Mouse (Mus musculus) cerebellum, adult (tissue): ENCODE measurements around the gene Timp3.

Experiments
- ATAC-seq: cut with Nextera tagmentation; 2 replicates; pipeline ENCODE4 v1.9.2; 2017; ENCODE audit warnings: mild to moderate bottlenecking, moderate library complexity, mixed read lengths; ENCODE audit not compliant: insufficient number of reproducible peaks, low FRiP score, low TSS enrichment

Timp3 gene

GRCm38 (mm10) chr10:86300293-86301116 lies at the start of gene Timp3:
TSS of gene Timp3 (plus strand) at chr10:86300372.
- no peak for ATAC-seq

DNA sequence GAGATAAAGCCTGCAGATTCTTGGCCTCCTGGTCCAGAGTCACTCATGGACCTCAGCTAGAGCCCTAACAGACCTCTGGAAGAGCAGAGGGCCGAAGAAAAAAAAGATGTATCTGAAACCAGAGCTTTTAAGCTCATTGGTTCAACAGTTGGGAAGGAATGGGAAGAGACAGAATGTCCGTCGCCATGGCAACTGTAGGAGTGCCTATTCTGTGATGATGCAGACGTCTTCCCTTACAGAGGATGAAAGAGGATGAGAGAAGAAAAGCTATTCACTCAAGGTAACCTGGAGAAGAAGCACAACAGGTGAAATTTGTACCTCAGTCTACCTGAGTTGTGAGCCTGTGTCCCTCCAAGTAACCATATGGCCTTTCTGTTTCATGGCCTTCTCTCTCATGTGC lies 44.0 kb upstream of the Timp3 start:
- ATAC-seq: no peak

DNA sequence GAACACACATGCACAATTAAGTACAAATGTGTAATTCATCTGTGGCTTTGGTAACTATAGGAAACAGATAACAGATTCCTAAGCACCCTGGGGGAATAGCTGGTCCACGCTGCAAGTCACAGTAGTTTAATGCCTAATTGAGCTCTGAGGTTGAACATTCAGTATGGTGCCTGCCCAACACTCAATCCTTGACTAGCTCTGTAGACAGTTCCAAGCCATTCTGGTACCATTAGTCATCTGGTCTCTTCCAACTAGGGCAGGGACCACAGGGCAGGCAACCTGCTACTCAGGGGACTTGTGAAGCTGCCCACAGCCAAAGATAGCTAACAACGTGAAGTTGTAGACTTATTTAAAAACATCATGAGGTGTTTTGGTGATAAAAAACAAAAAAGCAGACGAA lies 43.1 kb upstream of the Timp3 start:
- ATAC-seq: no peak

DNA sequence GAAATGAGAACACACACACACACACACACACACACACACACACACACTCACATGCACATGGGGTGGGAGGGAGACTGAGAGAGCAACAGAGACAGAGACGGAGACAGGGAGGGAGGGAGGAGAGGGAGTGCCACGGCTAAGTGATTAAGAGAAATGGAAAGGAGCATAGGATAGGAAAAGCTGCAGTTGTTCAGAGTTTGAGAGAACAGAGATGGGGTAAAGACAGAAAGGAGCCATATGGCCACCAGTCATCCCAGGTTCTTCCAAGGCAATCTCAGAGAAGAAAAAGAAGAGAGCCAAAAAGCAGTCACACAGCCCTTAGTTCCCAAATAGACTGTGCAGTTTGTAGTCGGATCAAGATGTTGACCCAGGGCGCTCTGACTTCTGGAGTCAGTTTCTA lies 42.1 kb upstream of the Timp3 start:
- ATAC-seq: no peak

DNA sequence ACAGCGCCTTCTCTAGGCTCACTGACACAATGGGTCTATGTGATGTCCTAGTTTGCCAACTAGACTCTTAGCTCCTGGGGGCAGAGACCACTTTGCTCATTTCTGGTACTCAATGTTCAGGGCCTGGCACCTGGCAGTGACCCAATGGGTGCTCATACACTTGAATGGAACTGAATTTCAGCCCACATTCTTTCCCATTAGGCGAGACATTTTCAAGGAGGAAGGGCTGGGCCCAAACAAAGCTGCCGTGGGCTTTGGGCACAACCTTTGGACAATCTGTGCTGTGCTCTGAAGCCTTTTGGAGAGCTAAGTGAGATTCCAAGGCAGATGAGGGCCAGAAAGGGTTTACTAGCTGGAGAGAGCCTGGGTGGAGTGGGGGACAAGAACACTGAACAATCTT lies 41.2 kb upstream of the Timp3 start:
- ATAC-seq: no peak

DNA sequence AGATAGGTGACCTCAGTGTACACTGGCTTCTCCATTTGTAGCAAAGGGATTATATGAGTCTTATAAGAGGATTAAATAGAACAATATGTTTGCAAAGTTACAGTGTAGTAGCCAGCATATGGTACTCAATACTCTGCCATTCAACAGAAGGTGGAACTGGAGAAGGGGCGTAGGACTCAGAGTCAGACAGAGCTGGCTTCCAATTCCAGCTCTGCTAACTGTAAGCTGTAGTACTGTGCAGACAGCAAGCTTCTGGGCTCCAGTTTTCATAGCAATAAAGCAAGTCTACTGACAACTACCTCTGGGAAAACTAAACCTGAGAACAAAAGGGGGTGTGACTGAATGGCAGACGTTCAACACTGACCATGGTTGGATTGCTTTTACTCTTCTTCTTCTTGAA lies 38.4 kb upstream of the Timp3 start:
- ATAC-seq: no peak

DNA sequence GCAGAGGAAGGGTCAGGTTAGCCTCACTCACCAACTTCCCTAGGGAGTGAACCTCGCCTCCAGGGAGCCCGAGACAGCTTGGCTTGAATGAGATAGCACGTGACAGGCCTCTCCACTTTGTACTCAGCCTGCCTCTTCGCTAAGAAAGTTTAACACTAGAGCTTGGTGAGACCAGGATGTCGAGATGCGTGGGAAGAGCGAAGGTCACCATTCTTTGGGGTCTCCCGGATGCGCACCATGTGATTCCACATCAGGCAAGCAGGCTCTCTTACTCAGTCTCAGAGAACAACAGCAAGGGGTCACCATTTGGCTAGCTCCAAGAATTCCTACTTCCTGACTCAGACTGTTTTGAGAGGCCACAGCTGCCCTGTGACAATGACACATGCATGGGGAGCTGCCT lies 35.6 kb upstream of the Timp3 start:
- no peak for ATAC-seq

DNA sequence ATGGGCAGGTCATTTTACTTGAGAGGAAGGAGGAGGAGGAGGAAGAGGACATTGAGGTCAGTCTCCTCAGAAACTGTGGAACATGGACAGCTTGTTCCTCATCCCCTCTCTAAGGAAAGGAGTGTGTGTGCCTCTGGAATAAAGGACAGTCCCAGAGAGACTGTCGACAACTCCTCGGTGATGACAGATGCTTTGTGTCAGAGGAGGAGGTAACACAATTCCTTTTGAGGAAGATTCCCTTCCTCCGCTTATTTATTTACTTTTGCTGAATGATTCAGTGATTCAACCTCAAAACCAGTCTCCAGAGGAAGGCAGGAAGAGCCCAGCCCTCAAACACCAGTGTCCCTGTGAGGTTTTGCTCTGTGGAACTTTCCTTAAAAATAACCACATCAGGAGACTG lies 29.9 kb upstream of the Timp3 start:
- ATAC-seq: no peak

- ATAC-seq: no peak
Measured at GRCm38 (mm10) chr10:86272826-86273225, 27.3 kb upstream of the Timp3 start.

- ATAC-seq: no peak
Measured at GRCm38 (mm10) chr10:86273410-86274191, 26.6 kb upstream of the Timp3 start.

DNA sequence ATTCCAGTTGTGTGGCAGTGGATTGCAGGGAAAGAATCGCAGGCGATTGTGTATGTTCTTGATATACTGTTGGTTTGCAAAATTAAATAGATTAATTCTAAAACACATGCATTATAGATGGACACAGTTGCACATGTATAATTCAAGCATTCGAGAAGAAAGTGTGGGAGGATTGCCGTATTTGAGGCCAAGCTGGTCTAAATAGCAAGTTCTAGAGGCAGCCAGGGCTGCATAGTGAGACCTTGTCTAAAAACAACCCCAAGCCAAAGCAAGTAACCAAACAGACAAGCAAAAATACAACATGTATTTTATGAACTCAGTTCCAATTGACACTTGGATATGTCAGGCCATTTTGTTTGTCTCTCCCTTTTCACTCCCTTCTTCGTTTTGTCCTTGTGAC lies 24.6 kb upstream of the Timp3 start:
- ATAC-seq: no peak

DNA sequence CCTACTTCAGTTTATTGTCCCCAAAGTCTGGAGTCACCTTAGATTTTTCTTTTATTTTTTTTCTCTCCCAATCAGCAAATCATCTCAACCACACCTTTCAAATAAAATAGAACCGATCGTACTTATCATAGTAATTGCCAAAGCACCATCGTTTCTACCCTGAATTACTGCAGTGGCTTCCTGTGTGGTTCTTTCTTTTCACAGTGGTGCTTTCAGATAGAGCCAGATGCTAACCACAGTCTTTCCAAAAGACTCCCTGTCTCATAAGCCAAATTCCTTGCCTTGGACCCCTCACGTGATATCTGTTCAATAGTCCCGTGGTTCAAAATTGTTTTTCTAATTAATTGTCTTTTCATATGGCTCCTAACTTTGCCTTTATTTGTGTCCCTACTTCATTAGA lies 22.8 kb upstream of the Timp3 start:
- ATAC-seq: no peak

DNA sequence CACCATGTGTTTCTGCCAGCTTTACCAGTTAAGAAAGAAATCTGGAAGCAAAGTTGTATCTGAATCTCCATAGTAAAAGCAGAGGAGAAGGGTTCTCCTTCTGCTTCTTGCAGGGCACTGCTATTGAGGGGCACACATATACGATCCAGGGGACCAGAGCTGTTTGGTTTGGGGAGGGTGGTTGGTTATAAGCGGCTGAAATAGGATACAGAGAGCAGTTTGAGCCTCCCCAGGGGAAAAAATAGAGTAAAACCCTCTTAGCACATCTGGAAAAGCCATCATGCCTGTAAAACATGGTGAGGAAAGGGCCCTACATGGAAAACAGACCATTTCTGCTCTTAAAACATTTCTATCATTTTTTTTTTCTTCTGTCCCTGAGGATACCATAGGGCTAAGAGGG lies 21.7 kb upstream of the Timp3 start:
- ATAC-seq: no peak

DNA sequence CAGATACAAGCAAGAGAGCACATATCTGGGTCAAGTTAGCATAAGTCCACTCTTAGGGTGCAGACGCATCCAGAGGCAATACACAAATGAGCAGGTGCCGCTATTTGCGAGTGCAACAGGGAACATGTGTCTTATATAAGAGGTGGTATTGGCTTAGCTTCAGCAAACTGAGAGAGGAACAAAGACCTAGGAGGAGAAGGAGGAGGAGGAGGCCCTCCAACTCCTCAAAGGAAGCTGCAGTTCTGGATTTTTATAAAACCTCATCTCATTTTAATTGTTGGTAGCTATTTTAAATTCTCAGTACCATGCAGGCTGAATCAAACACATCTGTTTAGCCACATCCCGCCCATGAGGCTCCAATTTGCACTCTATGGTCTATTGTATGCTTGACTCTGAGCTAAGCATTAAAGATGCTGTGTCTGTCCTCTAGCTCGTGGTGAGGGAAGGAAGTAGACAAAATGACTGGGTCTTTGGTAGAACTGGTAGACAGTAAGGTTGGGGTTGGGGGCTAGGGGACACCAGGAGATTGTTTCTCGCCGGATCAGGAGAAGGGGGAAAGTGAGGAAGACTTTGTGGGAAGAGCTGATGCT lies 20.5 kb upstream of the Timp3 start:
- ATAC-seq: no peak

DNA sequence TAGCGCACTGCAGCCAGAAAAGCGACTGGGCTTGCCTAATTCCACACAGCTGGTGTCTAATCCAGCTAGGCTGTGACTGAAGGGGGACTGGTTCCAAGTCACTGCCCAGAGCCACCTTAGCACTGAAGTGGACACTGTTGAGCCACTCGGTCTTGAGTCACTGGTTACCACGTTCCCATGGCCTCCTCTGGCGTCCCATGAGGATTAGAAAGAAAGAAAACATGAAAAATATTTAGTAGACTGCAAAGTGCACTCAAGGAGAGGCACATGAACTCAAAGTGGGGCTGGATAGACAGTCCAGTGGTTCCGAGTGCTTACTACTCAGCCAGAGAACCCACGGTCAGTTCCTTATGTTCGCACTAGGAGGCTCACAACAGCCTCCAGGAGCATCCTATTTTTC lies 18.9 kb upstream of the Timp3 start:
- ATAC-seq: no peak

DNA sequence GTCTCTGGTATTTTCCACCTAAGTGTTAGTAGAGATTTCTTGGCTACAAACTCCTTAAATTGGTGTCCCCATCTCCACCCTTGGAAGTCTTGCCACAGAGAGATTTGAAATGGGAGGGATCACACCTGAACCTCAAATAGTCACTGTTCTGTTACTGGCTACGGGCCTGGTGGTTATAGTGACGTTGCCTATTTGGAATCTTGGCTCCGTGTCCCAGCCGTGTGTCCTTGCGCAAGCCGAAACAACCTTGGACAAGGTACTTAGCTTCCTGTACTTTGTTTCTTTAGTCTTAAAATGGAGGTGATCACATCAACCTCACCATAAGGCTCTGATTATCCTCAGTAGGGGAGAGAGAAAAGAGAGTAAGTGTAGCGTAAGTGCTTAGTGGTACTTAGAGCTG lies 13.7 kb upstream of the Timp3 start:
- ATAC-seq: no peak

GRCm38 (mm10) chr10:86290109-86290771 lies 9.9 kb upstream of the Timp3 start:
- ATAC-seq: no peak

GRCm38 (mm10) chr10:86293880-86294279 lies 6.3 kb upstream of the Timp3 start:
- ATAC-seq: no peak

DNA sequence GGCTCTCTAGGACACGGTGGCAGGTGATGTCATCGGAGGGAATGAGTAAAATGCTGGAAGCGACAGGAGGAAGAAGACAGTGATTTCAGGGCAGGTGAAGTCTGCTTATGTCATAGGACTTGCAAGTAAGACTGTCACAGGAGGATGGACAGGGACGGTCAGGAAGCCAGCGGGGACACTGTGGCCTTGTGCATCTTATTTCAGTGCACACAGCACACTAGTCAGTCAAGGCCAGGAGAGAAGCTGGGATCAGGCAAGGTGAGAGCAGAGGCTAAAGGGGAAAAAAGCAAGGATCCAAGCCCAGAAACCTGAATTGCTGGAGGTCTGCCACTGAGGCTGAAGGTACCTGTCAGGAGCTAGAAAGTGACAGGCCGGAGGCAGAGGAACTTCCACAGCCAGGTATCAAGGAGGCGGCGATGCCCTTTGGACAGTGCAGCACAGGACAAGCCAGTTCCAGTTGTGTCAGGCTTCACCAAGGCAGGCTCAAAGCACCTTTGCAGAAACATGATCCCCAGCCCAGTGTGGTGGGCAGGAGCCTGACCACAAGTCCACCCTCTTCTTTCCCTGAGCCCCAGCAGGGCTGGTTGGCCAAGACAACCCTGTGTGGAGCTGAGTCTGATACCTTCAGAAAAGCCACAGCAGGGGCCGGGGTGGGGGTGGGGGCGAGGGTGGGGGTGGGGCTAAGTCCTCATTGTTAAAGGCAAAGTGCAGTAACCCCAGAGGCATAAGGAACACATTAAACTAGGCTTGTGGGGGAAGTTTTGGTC lies 5.4 kb upstream of the Timp3 start:
- no peak for ATAC-seq

DNA sequence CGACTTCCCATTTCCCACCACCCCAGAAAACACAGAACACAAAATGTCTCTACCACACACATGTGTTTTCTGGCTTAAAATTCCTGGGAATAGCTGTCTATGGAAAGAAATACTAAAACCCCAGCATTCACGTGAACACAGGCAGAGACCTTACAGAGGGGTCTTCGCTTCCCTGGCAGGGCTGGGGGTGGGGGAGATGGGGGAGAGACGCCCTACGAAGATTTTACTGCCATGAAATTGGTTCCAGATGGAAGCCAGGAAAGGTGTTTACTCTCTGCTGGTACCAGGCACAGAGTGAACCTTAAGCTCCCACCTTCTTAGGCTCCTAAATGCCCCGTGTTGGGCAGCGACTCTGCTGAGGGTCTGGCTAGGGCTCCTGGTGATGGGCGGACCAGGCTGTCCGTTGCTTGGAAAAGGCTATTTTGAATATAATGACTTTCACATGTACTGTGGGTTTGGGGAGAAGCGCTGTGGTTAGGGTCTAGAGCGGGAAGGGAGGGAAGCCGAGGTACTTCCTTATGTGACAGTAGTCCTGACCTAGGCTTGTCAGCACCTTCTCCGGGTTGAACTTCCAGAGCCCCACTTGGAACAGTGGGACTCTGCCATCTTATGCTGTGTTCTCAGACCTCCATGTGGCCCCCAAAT lies 4.6 kb upstream of the Timp3 start:
- ATAC-seq: no peak
